Mouse (Mus musculus) adrenal gland, postnatal 4 days (tissue): ENCODE measurements at regions not wholly inside any gene's neighbourhood (a gene's known extent, or its start where the extent isn't known, plus 50 kb on each side); places are given as distances from the start of the nearest gene placed in this dataset.

Source experiments
- DNase-seq, 2 experiments: peaks; one replicate each; pipeline ENCODE4 v3.0.0; 2021 to 2022; ENCODE audit warnings: low spot score in 2 of 2, mixed read lengths in 2 of 2

- no peak for DNase-seq
Measured at GRCm38 (mm10) chr12:35725910-35726309, 191.1 kb upstream of the Ahr start.

- no peak for DNase-seq
Measured at GRCm38 (mm10) chr12:35724132-35724531, 189.3 kb upstream of the Ahr start.

GRCm38 (mm10) chr12:35712671-35713070 is 177.8 kb upstream of the Ahr start:
- no peak for DNase-seq

- no peak for DNase-seq
Measured at GRCm38 (mm10) chr12:35711549-35712070, 176.8 kb upstream of the Ahr start.

- DNase-seq, result no peak
Measured at GRCm38 (mm10) chr12:35710323-35710722, 175.5 kb upstream of the Ahr start.

GRCm38 (mm10) chr12:35703479-35703878 is 168.6 kb upstream of the Ahr start:
- DNase-seq, result no peak

- DNase-seq, result no peak
Measured at GRCm38 (mm10) chr12:35702674-35703073, 167.8 kb upstream of the Ahr start.

- no peak for DNase-seq
Measured at GRCm38 (mm10) chr12:35694253-35694652, 159.4 kb upstream of the Ahr start.

- no peak for DNase-seq
Measured at GRCm38 (mm10) chr12:35690914-35691313, 156.1 kb upstream of the Ahr start.

- no peak for DNase-seq
Measured at GRCm38 (mm10) chr12:35686231-35686630, 151.4 kb upstream of the Ahr start.

GRCm38 (mm10) chr12:35685189-35685588 is 150.4 kb upstream of the Ahr start:
- DNase-seq, result no peak

- no peak for DNase-seq
Measured at GRCm38 (mm10) chr12:35681864-35682449, 147.1 kb upstream of the Ahr start.

GRCm38 (mm10) chr12:35679903-35680302 is 145.1 kb upstream of the Ahr start:
- no peak for DNase-seq

- no peak for DNase-seq
Measured at GRCm38 (mm10) chr12:35679025-35679424, 144.2 kb upstream of the Ahr start.

GRCm38 (mm10) chr12:35674487-35674886 is 139.6 kb upstream of the Ahr start:
- peak; percentile 10 to 19 for DNase-seq

GRCm38 (mm10) chr12:35670980-35671379 is 136.1 kb upstream of the Ahr start:
- DNase-seq, result no peak

- no peak for DNase-seq
Measured at GRCm38 (mm10) chr12:35668716-35669115, 133.9 kb upstream of the Ahr start.

- no peak for DNase-seq
Measured at GRCm38 (mm10) chr12:35667705-35668104, 132.9 kb upstream of the Ahr start.

- DNase-seq, result no peak
Measured at GRCm38 (mm10) chr12:35667218-35667617, 132.4 kb upstream of the Ahr start.

- DNase-seq, result no peak
Measured at GRCm38 (mm10) chr12:35666062-35666461, 131.2 kb upstream of the Ahr start.

GRCm38 (mm10) chr12:35663062-35663461 is 128.2 kb upstream of the Ahr start:
- DNase-seq, result no peak

- DNase-seq, result no peak
Measured at GRCm38 (mm10) chr12:35656563-35656962, 121.7 kb upstream of the Ahr start.

- DNase-seq, result no peak
Measured at GRCm38 (mm10) chr12:35649772-35650171, 114.9 kb upstream of the Ahr start.
